Mouse (Mus musculus) cerebral cortex, adult 2 months (tissue): ENCODE results near the gene Vav2.

Experiments used
- WGBS: fragments of 180-500 bp; shearing (Covaris S2); methylation state at CpG from one replicate; pipeline ENCODE4 v1.1.7; 2018; 5-methylcytosine and 5-hydroxymethylcytosine counted together

The Vav2 gene

DNA sequence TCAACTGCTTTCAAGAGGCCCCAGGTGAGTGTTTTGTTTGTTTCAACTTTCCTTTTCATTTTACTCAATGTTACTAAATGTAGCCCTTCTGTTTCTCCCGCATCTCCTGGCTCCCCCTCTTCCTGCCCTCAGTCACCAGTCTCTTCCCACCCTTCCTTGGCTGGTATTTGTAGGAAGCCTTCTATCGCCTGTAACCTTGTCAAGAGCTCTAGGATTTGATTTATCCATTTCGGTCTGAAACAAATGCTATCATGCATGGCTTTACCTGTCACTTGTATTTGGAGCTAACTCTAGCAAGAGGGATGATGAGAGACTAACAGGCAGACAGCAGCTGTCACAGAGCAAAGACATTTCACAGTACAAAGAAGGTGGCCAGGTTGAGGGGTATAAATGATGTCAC lies 18.6 kb downstream of the Vav2 start:
- WGBS = 75% methylated on average over 3 of the region's 3 CpGs

DNA sequence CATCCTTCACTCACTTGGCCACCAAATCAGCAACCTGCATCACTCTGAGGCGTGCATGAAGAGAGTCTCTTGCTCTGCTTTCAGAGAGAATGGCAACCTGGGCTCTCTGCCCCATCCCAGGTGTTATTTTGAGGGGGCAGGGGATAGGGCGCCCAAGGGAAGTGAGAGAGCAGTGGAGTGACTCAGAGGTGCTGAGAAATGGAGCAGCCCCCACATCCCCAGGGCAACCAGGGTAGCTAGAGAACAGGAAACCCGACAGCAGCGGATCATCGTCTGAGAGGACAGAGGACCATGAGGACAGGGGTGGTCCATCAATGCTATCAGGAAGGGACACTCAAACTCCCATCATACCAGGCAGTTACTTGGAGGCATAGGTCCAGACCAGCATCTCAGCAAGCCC lies 19.9 kb downstream of the Vav2 start:
- 66% methylated on average over 5 of the region's 5 CpGs for WGBS

DNA sequence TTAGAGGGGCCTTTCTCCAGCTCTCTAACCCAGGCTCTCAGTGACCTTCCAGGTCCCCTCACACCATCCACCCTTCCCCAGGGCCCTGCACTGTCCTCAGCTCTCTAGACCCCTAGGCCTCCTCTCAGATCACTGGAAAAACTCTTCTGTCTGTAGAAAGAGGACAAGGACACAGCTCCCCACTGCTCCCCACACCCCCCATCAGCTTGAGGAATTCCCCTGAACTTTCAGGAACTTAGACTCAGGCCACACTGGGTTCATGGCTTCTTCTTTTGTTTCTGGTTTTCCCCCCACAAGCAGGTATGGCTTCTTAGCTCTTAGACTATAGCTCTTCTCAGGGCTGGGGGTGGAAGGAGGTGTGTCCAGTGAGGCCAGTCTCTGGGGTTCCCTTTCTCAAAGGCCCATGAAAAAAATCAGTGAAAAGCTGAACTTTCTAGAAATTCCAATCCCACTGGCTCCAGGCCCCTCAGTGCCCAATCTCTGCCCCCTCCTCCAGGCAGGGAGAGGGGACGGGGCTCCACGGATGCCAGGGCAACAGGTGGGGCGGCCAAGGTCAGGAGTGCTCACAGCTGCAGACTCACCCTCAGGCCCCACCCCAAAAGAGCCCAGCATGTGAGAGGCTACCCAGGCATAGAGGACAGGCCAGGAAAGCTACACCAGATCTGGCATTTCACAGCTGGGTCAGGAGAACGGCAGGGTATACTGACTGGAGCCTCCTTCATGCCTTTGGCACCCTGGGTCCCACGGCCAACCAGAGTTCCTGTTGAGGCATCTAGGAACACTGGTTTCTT lies 21.5 kb downstream of the Vav2 start:
- WGBS = 79% methylated on average over 5 of the region's 5 CpGs

DNA sequence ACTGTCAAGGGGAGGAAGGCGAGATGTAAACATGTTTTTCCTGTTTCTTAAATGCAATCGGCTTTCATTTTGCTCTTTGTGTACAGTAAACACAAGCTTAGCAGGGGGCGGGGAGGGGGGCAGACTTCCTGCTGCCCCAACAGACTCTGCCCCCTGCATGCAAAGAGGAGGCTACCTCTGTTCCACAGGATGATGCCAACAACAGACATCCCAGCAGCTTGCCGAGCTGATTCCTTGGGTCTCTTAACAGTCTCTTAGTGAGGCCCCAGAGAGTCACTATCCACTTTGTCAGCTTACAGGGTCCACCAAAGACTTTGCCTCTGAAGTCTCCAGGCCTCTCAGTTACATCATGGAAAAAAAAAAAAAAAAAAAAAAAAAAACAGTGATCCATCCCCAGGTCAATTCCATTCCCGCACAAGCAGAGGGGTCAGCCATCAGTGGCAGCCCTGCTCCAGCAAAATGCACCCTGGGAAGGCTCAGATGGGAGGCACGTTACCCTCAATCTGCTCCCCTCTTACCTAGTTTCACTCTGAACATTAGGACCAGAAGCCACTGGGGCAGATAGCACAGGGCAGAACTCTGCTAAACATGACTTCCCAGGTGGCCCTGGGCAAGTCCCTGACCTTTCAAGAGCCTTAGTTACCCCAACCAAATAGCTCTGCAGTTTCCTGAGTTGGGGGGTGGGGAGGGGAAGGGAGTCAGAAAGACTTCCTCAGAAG lies 22.3 kb downstream of the Vav2 start:
- WGBS = 75% methylated on average over 6 of the region's 6 CpGs

DNA sequence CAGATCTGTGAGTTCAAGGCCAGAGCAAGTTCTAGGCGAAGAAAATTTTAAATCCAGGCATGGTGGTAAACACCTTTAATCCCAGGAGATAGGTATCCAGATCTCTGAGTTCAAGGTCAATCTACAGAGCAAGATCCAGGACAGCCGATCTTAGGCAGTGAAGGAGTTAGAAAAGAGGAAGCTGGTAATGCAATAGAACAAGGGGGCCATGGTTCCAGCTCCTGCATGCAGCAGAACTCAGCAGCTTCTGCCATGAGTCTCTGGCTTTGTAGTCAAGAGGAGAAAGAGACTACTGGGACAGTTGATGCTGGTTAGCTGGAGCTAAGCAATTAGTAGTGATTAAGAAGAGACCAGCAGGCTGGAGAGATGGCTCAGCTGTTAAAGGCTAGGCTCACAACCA lies 25.3 kb downstream of the Vav2 start:
- WGBS = 88% methylated on average over 2 of the region's 2 CpGs

DNA sequence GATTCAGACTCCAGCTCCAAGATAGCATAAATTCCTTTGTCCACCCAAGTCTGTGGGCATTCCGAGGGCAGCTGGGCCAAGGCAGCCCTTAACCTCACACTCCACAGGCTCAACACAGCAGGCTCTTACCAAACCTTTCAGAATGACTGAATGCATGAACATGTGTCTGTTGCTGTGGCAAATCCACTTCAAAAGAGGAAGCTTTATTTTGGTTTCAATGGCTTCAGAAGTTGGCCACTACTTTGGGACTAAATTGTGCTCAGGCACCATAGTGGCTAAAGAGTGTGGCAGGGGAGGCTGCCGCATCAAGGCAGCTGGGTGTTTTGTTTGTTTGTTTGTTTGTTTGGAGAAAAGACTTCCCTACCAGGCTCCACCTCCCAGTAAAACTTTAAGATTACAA lies 26.8 kb downstream of the Vav2 start:
- WGBS = 89% methylated on average over 2 of the region's 2 CpGs

DNA sequence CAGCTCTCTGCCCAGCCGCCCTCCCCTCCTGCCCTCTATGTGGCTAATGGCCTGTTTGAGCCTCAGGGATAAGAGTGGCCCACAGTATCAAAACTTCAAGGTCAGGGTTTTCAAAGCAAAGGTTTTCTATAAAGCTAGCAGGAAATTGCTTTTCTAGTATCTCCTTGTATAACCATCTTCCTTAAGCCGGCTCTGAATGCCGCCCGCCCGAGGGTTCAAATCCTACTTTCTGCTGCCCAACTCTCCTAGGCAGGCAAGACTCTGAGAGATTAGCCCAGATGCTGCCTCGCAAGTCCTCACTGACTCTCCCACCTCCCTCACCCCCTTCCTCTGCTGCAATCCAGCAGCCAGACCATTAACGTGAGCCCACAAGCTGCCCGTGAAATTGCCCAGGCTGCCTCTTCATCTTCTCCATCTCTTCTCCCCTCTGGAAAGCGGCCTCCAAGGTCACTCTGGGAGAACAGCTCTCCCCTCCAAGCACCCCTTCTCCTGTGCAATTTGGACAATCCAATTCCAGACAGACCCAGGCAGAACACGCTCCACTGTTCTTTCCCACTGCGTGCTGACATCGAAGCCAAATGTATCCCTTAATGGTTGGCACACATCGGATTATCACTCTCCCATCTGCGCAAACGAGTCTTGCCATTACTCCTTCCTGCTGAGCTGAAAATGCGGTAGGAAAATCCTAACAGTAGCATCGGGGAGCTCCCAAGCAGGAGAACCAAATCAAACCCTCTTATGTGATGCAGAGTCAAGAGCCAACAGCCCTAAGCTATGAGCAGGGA lies 30.0 kb downstream of the Vav2 start:
- WGBS = 77% methylated on average over 17 of the region's 17 CpGs

DNA sequence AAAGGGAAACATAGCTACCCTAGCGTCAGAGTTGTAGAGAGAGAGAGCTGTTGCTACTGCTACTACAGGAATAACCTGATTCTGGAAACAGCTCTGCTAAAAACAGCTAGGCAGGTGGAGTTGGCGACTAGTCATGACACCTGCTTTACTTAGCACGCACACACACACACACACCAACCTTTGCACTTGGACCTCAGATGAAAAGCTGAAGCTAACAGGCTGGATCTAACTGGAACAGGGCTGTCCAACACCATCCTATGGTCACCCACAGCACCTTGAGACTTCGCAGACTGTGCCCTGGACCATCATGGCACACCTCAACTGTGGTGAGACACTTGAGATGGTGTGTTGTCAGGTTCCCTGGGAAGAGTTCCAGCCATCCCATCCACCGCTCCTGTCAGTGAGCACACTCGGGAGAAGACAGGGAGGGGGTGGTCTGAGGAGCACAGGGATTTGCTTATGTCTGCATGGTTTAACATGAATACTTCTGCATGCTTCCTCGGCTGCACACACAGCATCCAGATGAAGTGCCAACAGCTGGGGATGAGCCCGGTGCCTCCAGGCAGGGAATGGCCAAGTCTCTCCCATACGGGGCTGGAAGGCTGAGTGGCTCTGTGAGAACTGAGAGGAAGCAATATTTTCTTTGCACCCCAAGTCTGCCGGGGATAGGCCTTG lies 32.5 kb downstream of the Vav2 start:
- WGBS = 66% methylated on average over 10 of the region's 10 CpGs

DNA sequence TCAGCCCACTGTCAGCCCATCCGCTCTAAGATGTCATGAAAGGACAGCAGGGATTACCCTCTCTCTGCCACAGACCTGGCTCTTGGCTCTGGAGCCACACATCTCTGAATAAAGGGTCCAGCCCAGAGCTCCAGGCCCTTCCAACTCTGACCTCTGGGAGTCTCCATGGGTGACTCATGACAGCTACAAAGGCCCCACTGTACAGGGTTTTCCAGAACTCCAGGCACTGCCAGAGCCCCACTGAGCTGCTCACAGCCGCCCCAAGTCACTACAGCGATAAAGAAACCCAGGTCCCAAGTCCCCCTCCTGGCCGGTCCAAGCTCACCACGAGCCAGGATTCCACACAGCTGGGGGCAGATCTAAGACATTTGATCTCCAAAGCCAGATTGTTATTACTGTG lies 34.6 kb downstream of the Vav2 start:
- WGBS = 68% methylated on average over 5 of the region's 5 CpGs

DNA sequence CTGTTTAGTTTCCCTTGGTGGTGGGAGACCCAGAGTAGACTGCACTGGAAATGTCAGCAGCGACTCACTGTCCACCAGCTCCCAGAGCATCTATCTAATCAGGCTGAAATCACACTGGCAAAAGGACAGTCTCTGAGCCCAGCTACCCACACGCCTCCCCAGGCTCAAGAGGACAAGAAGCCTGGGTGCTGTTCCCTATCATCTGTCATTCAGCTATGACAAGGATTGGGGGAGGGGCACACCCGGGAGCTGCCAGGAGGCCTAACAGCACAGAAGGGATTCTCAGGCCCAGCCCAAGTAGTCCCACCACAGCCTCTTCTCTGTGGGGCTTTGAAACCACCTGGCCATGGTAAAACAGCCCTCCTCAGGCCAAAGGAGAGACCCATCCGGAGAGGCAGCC lies 36.1 kb downstream of the Vav2 start:
- WGBS = 78% methylated on average over 4 of the region's 4 CpGs

DNA sequence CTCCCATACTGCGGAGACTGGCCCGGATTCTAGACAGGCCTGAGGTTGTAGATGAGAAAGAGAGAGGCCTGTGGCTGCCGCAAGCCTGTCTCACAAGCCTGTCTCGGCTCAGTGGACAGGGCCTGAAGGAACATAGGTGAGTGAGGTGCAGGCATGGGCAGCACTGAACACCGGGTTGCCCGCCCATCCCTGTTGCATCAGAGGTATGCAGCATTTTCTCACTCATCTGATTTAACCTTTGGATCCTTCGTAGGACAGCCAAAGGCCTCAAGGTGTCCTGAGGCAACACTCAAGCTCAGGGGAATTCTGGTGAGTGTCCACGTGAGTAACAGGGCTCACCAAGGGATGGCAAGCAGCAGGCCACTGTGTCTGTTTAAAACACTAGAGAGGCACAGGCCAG lies 36.5 kb downstream of the Vav2 start:
- 91% methylated on average over 8 of the region's 8 CpGs for WGBS

DNA sequence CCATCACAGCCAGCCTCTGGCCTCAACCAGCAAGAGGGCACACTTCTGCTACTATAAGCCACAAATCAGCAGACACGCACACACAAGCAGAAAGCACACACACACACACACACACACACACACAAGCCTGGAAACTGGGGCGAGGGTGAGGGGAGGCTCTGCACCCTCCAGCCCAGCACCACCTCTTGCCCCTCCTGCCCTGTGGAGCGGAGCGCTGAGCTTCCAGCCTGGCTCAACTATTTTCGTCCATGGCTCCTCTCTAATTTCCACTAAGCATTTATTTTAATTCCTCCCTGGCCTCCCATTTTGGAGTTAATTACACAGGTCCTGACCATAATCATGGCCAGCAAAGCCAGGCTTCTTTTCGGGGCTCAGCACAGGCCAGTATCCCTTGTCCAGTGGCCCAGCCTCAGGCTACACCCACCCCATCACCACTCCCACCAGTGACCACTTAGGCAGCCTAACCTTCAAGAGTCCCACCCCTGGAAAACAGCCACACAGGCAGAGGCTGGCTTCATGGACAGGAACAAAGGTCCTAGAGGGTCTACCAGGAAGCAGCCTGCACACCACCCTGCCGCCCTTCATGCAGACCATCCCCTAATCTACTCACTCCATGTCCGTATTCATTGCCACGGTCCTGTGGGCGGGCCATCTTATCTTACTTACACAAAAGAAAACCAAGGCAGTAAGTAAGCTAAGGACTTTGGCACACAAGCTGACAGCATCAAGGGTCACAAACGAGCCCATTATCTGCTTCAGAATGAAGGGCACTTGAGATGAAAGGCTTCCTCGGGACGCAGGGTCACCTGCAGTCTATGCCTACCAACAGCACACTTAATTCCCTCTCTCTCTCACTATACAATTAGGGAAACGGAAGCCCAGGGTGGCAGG lies 37.3 kb downstream of the Vav2 start:
- 79% methylated on average over 14 of the region's 14 CpGs for WGBS

DNA sequence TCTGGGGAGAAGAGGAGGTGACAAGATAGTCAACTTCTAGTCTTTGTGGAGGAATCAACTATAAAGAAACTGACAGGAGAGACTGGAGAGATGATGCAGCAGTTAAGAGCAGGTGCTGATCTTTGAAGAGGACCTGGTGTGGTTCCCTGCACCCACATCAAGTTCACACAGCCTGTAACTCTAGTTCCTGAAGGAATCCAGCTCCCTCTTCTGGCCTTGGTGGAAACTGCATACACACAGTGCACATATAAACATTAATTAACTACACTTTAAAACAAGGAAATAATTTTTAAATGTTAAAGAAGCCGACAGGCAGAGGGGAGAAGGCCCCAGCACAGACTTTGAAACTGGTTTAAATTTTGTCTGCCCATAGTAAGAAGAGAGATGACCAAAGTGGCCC lies 39.6 kb downstream of the Vav2 start:
- 100% methylated on average over 1 of the region's 1 CpGs for WGBS

DNA sequence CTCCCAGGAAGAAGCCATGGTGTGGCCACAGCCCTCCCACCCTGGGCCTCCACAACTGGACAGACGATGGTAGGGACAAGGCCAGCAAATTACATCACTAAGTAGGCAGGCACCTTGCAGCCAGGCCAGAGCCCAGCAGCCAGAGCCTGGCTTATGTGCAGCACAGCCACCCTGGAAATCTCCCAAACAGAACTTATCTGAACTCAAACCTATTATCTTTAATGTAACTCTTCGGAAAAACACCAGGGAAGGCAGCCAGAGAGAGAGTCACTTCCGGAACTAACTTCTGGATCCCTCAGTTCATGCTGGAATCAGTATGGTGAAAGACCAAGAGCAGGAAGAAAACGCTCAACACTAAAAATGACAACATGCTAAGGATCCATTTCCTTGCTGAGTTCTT lies 45.1 kb downstream of the Vav2 start:
- whole genome bisulfite sequencing = 65% methylated on average over 4 of the region's 4 CpGs

DNA sequence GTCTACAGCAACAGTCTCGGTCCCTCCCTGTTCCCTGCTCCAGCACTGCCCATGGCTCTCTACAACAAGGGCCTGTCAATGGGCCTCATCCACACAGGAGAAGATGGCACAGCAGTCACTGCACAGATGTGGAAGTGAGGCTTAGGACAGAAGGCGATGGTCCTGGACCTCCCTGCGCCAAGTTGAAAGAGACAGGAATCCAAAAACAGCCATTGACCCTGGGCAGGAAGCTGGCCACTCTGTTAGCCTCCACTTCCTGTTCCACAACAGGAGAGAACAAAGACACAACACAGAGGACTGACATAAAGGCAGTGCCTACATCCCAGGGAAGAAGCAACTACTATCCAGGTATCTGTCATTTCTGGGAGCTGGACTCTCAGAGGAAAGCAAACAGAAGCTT lies 45.6 kb downstream of the Vav2 start:
- 79% methylated on average over 3 of the region's 3 CpGs for WGBS

DNA sequence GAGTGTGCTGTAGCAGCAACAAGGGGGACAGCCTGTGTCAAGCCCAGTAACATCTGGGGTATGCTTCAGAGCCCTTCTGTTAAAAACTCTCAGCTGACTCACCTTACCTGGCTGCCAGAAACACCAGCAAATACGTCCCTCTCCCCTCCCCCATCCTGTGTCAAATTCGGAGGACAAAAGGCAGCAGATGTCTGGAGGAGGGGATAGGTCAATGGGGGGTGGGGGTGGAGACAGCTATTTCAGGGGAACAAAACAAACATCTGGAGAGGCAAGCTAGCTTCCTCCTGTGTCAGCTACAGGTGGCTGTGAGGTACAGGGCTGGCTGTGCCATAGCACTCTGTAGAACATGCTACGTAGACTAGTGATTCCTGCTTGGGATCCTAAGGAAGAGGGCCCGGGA lies 49.0 kb downstream of the Vav2 start:
- WGBS = 55% methylated on average over 4 of the region's 4 CpGs

DNA sequence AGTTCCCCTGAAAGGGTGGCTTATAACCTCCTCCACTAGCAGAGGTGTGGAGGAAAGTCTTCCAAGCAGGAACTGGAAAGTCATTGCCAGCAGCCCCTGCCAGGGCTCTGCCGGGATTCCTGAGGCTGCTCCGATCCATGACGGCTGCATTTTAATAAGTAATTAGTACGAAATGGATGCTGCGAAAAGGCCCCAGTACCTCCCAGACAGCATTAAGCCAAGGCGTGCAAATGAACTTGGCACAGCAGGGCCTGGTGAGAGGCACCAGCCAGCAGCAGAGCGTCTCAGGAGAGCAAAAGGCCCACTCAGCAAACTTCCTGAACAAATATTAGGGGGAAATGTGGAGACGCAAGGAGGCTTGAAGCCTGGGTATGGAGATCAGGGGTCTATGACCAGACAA lies 49.7 kb downstream of the Vav2 start:
- 71% methylated on average over 8 of the region's 8 CpGs for WGBS

DNA sequence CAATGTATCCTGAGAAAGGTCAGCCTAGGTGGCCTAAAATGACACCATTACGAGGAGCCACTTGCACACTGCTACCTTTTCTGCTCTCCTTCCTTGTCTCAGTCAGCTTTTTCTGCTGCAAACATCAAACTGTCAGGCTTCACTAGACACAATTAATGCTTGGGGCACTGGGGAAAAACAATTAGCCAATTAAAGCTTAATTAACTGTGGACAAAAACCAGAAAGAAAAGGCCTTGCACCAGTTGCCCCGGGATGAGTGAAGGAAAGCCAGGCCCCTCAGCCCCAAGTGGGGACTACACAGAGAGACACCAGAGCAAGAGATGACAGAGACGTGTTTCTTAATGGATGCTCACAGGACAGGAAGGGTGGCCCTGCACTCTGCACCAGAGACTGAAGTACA lies 51.7 kb downstream of the Vav2 start:
- 71% methylated on average over 3 of the region's 3 CpGs for WGBS

DNA sequence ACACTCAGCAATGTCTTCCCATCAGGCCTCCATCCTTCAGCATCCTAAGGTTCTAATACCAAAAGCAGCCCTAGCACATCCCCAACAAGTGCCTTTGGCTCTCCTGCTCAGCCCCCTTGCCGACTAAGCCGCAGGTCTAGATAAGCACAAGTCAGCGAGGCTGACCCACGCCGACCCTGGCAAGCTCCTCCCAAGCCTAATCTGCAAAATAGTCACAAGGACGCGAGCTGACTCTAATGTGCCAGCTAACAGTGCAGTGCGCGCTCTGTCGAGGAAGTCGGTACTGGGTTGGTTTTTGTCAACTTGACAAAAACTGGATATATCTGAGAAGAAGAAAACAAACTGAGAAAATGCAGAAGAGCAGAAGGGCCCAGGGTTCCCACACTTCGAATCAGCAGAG lies 53.5 kb downstream of the Vav2 start:
- 62% methylated on average over 12 of the region's 12 CpGs for WGBS

DNA sequence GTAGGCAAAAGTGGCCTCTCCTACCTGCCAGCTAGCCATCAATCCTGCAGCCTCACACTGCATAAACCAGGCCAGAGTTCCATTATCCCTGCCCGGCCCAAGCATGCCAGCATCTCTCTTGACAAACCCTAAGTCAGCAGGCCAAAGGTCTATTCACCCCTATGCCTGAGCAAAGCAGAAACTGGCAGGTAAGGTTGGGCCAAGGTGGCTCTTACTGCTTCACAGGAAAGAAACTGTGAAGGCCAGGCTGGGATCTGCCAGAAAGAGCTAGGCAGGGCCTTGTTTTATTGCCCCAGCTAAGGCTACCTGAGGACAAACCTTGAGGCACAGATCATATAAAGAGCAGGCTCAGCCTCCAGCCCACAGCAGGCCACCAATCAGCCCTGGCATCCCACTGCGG lies 55.4 kb downstream of the Vav2 start:
- 86% methylated on average over 2 of the region's 2 CpGs for WGBS

DNA sequence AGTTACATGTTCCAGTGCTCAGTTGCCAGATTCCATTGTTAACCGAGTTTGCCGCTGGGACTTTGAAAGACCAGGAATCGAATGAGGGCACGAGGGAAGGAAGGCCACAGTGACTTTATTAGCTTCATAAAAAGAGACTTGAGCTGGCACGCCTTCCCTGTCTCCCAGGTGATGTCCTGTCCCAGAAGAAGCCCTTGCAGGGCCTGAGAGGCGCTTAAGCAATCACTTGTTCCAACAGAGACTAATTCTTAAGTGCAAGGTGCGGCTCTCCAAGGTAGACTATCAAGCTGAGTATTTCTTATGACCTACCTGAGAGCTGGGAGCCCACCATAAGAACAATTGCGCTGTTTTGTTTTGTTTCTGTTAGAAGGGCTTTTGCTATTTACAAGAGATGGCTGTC lies 57.9 kb downstream of the Vav2 start:
- 90% methylated on average over 8 of the region's 8 CpGs for WGBS
